Comparison of ENCODE assay signal across 8 mouse cellular contexts in genomic region chr11:114669651-114670168, GRCm38 (mm10). TPM values are rescaled to one million over a fixed set of nuclear protein-coding genes. Genes with fewer than 3 reads are reported as not detected.
DNase-seq lines count a peak whose midpoint lies in the region; ATAC-seq and TF ChIP-seq lines count a peak whose summit lies in the region.

No protein-coding gene starts in this region.

- H3K4me1 ChIP-seq in kidney, adult 2 months (ENCODE audit: control insufficient read depth, insufficient read depth, low read length) = peaks cover 18% of the 10 kb centered on the region
- H3K4me1 ChIP-seq in ES-Bruce4 (ENCODE audit: control insufficient read depth, insufficient read depth, low read length) = peaks cover 2% of the 10 kb centered on the region
- H3K4me1 ChIP-seq in forebrain, embryonic 11.5 days (replicated peaks; ENCODE audit: control insufficient read depth, insufficient read depth, low read length) = peaks cover 9% of the 10 kb centered on the region
- peaks cover 28% of the 10 kb centered on the region for H3K4me1 ChIP-seq in liver, embryonic 11.5 days (replicated peaks; ENCODE audit: control insufficient read depth, insufficient read depth, low read length)
- H3K4me1 ChIP-seq in small intestine, adult 2 months (ENCODE audit: control insufficient read depth, insufficient read depth, insufficient read length, low read length) = peaks cover 29% of the 10 kb centered on the region

- peak overlapping the region; percentile 79 for H3K4me2 ChIP-seq in forebrain, embryonic 11.5 days (ENCODE audit: low read depth, low read length, severe bottlenecking)
- peak overlapping the region; percentile 95 for H3K4me2 ChIP-seq in liver, embryonic 11.5 days

- DNase-seq in kidney, adult 2 months = peak; percentile 54
- no peak for DNase-seq in kidney, adult 18-20 months
- DNase-seq in forebrain, embryonic 11.5 days (ENCODE audit: low spot score) = peak; percentile 62
- no peak for DNase-seq in liver, embryonic 11.5 days (ENCODE audit: low spot score)
- no peak for DNase-seq in embryo, embryonic 11 days
- no peak for DNase-seq in adrenal gland, adult 18-20 months (ENCODE audit: low spot score in 2 of 2)

- TF ChIP-seq EP300 in ES-Bruce4 (IDR thresholded peaks at IDR 0.05; ENCODE audit: insufficient read depth, low read depth, low read length) = no peak

- no peak for TF ChIP-seq CTCF in kidney, adult 2 months (conservative IDR thresholded peaks at IDR 0.05; ENCODE audit: insufficient read depth, insufficient read length, low read depth, low read length)
- no peak for TF ChIP-seq CTCF in ES-Bruce4 (IDR thresholded peaks at IDR 0.05; ENCODE audit: low read depth, low read length)
- no peak for TF ChIP-seq CTCF in small intestine, adult 2 months (IDR thresholded peaks at IDR 0.05; ENCODE audit: extremely low read depth, insufficient read length, insufficient replicate concordance, low read depth, low read length)

- TF ChIP-seq POLR2A in kidney, adult 2 months (IDR thresholded peaks at IDR 0.05; ENCODE audit: low read depth, low read length) = no peak
- TF ChIP-seq POLR2A in ES-Bruce4 (IDR thresholded peaks at IDR 0.05; ENCODE audit: insufficient read depth, low read length) = no peak
- no peak for TF ChIP-seq POLR2A in small intestine, adult 2 months (IDR thresholded peaks at IDR 0.05; ENCODE audit: low read depth, low read length)

- H3K9me3 ChIP-seq in ES-Bruce4 (replicated peaks; ENCODE audit: control insufficient read depth, insufficient read depth, low read length, poor library complexity, severe bottlenecking) = no peaks in the 10 kb centered on the region
- H3K9me3 ChIP-seq in forebrain, embryonic 11.5 days (ENCODE audit: control insufficient read depth, low read length) = no peaks in the 10 kb centered on the region
- no peaks in the 10 kb centered on the region for H3K9me3 ChIP-seq in liver, embryonic 11.5 days (ENCODE audit: control insufficient read depth, low read length)

- peaks cover 3% of the 10 kb centered on the region; the same call in 1 of the 2 replicates for H3K36me3 ChIP-seq in kidney, adult 2 months (ENCODE audit: control insufficient read depth, insufficient read depth, low read length)
- peaks cover 46% of the 10 kb centered on the region for H3K36me3 ChIP-seq in ES-Bruce4 (ENCODE audit: control insufficient read depth, insufficient read depth, low read length, poor library complexity, severe bottlenecking)
- peaks cover 7% of the 10 kb centered on the region; the same call in 1 of the 2 replicates for H3K36me3 ChIP-seq in forebrain, embryonic 11.5 days (ENCODE audit: control insufficient read depth, insufficient read depth, low read length)
- H3K36me3 ChIP-seq in liver, embryonic 11.5 days (ENCODE audit: control insufficient read depth, insufficient read depth, low read length) = peaks cover 30% of the 10 kb centered on the region
- peaks cover 28% of the 10 kb centered on the region for H3K36me3 ChIP-seq in small intestine, adult 2 months (ENCODE audit: control insufficient read depth, insufficient read depth, low read length)

- no peaks in the 10 kb centered on the region for H3K27me3 ChIP-seq in kidney, adult 2 months (replicated peaks; ENCODE audit: control insufficient read depth, insufficient read depth, low read length)
- H3K27me3 ChIP-seq in ES-Bruce4 (ENCODE audit: control insufficient read depth, insufficient read depth, low read length, poor library complexity, severe bottlenecking) = no peaks in the 10 kb centered on the region
- H3K27me3 ChIP-seq in forebrain, embryonic 11.5 days (ENCODE audit: control insufficient read depth, insufficient read depth, low read length) = no peaks in the 10 kb centered on the region
- H3K27me3 ChIP-seq in liver, embryonic 11.5 days (replicated peaks; ENCODE audit: control insufficient read depth, insufficient read depth, low read length) = peaks cover 4% of the 10 kb centered on the region; the same call in 1 of the 2 replicates
- H3K27me3 ChIP-seq in small intestine, adult 2 months (ENCODE audit: control insufficient read depth, insufficient read depth, low read length) = no peaks in the 10 kb centered on the region

- peak overlapping the region; percentile 77 for H3K4me3 ChIP-seq in kidney, adult 2 months (ENCODE audit: insufficient read depth, low read depth, low read length)
- peak overlapping the region; percentile 85 for H3K4me3 ChIP-seq in ES-Bruce4 (ENCODE audit: low read depth, low read length)
- H3K4me3 ChIP-seq in forebrain, embryonic 11.5 days (ENCODE audit: low read depth, low read length) = peak overlapping the region; percentile 89
- peak overlapping the region; percentile 77 for H3K4me3 ChIP-seq in liver, embryonic 11.5 days (ENCODE audit: low read depth, low read length)
- H3K4me3 ChIP-seq in small intestine, adult 2 months (ENCODE audit: low read depth, low read length) = peak overlapping the region; percentile 76

- peak overlapping the region; percentile 81 for H3K9ac ChIP-seq in ES-Bruce4 (ENCODE audit: low read depth, poor library complexity, severe bottlenecking)
- H3K9ac ChIP-seq in forebrain, embryonic 11.5 days (ENCODE audit: low read length) = peak overlapping the region; percentile 93
- peak overlapping the region; percentile 96 for H3K9ac ChIP-seq in liver, embryonic 11.5 days (ENCODE audit: low read depth, low read length)

- H3K27ac ChIP-seq in kidney, adult 2 months (ENCODE audit: insufficient read depth, low read depth, low read length) = no peak overlapping the region
- H3K27ac ChIP-seq in ES-Bruce4 (ENCODE audit: insufficient read depth, low read length) = peak overlapping the region; percentile 59
- H3K27ac ChIP-seq in forebrain, embryonic 11.5 days (ENCODE audit: low read depth, low read length) = no peak overlapping the region
- peak overlapping the region; percentile 90 for H3K27ac ChIP-seq in liver, embryonic 11.5 days (ENCODE audit: low read depth, low read length)
- peak overlapping the region; percentile 53 for H3K27ac ChIP-seq in small intestine, adult 2 months (ENCODE audit: insufficient read depth, low read depth, low read length)

- WGBS in kidney, adult 2 months = 11% methylated on average over 12 of the region's 12 CpGs
- 19% methylated on average over 12 of the region's 12 CpGs for WGBS in forebrain, embryonic 11.5 days
- 9% methylated on average over 12 of the region's 12 CpGs for WGBS in liver, embryonic 11.5 days
- WGBS in small intestine, adult 2 months = 8% methylated on average over 12 of the region's 12 CpGs

- ATAC-seq in forebrain, embryonic 11.5 days (replicated peaks; ENCODE audit: low FRiP score) = no peak
- ATAC-seq in liver, embryonic 11.5 days (replicated peaks; ENCODE audit: low FRiP score) = no peak

RNA-seq across cellular contexts. Expression of gene Rpl38, which starts 1.4 kb away (rescaled TPM):
- polyA plus RNA-seq in kidney, adult 2 months (2012; rRNA removed) = 432 and 738 TPM in 2 replicates
- polyA plus RNA-seq in ES-Bruce4 (2011; ENCODE audit: insufficient read depth, insufficient read length, low read depth, missing spikeins) = 1,928 and 2,044 TPM in 2 replicates
- 852 and 943 TPM in 2 replicates for polyA plus RNA-seq in forebrain, embryonic 11.5 days (2014; fragmentation: Nextera tagmentation; extraction: Ambion mirVana)
- polyA plus RNA-seq in liver, embryonic 11.5 days (2014; fragmentation: Nextera tagmentation; extraction: Ambion mirVana) = 1,440 and 1,641 TPM in 2 replicates
- 103 and 130 TPM in 2 replicates for polyA plus RNA-seq in small intestine, adult 2 months (2012; rRNA removed)
- total RNA-seq in adrenal gland, adult 18-20 months (2021) = 1,000 to 10,000 TPM; 1,092 to 1,268 TPM

RNA-seq across cellular contexts. Expression of gene Ttyh2, which starts 5.5 kb away (rescaled TPM):
- polyA plus RNA-seq in kidney, adult 2 months (2012; rRNA removed) = 34.4 and 40.6 TPM in 2 replicates
- 11.7 and 11.8 TPM in 2 replicates for polyA plus RNA-seq in ES-Bruce4 (2011; ENCODE audit: insufficient read depth, insufficient read length, low read depth, missing spikeins)
- 10.5 and 11.7 TPM in 2 replicates for polyA plus RNA-seq in forebrain, embryonic 11.5 days (2014; fragmentation: Nextera tagmentation; extraction: Ambion mirVana)
- polyA plus RNA-seq in liver, embryonic 11.5 days (2014; fragmentation: Nextera tagmentation; extraction: Ambion mirVana) = 7.1 and 7.4 TPM in 2 replicates
- 63.4 and 130 TPM in 2 replicates for polyA plus RNA-seq in small intestine, adult 2 months (2012; rRNA removed)
- total RNA-seq in adrenal gland, adult 18-20 months (2021) = 10 to 100 TPM; 46.0 to 94.2 TPM

RNA-seq across cellular contexts. Expression of gene Dnaic2, which starts 57.5 kb away (rescaled TPM):
- 0.47 and 0.72 TPM in 2 replicates for polyA plus RNA-seq in kidney, adult 2 months (2012; rRNA removed)
- polyA plus RNA-seq in ES-Bruce4 (2011; ENCODE audit: insufficient read depth, insufficient read length, low read depth, missing spikeins) = 1.3 and 1.7 TPM in 2 replicates
- polyA plus RNA-seq in forebrain, embryonic 11.5 days (2014; fragmentation: Nextera tagmentation; extraction: Ambion mirVana) = 0.96 and 1.1 TPM in 2 replicates
- polyA plus RNA-seq in liver, embryonic 11.5 days (2014; fragmentation: Nextera tagmentation; extraction: Ambion mirVana) = not detected in 2 replicates
- 0.30 and 0.56 TPM in 2 replicates for polyA plus RNA-seq in small intestine, adult 2 months (2012; rRNA removed)
- total RNA-seq in adrenal gland, adult 18-20 months (2021) = under 1 TPM; 0.19 to 0.50 TPM

Comparison
In these comparisons a context has a peak if more than half of its experiments do, and no peak if none do; other contexts are left out.
1. DNase-seq: peak in kidney, adult 2 months (single experiment) and forebrain, embryonic 11.5 days (single experiment); none in kidney, adult 18-20 months (single experiment), liver, embryonic 11.5 days (single experiment), embryo, embryonic 11 days (single experiment) and adrenal gland, adult 18-20 months (0 of 2).
2. H3K27ac ChIP-seq: peak in ES-Bruce4 (single experiment), liver, embryonic 11.5 days (single experiment) and small intestine, adult 2 months (single experiment); none in kidney, adult 2 months (single experiment) and forebrain, embryonic 11.5 days (single experiment).
3. Peak in every context shown above with its lines, with median percentiles within 50 percentile points of each other: H3K4me3 ChIP-seq and H3K9ac ChIP-seq.